Mouse (Mus musculus) lung, embryonic 14.5 days (tissue): ENCODE data around the gene Slc7a7. TPM values are rescaled to one million over a fixed set of nuclear protein-coding genes. Genes with fewer than 3 reads are reported as not detected.

ENCODE experiments used
- ATAC-seq: fragments of 200-750 bp; cut with Nextera tagmentation; 2 replicates; pipeline ENCODE4 v1.8.0; 2017; ENCODE audit warnings: mild to moderate bottlenecking, moderate TSS enrichment, moderate library complexity; ENCODE audit not compliant: insufficient read depth
- DNase-seq: peaks from one replicate; pipeline ENCODE4 v3.0.0-alpha.2; 2015
- H3K27ac ChIP-seq: fragments of 300-500 bp; sonication (generic); 2 replicates; pipeline ENCODE4 v1.5.1; 2014; ENCODE audit warnings: low read depth, mild to moderate bottlenecking, moderate library complexity
- H3K27me3 ChIP-seq: fragments of 300-500 bp; sonication (generic); 2 replicates; pipeline ENCODE4 v1.6.1; 2014; ENCODE audit warnings: low read length, control low read depth; ENCODE audit not compliant: insufficient read depth
- H3K36me3 ChIP-seq: fragments of 300-500 bp; sonication (generic); 2 replicates; pipeline ENCODE4 v1.6.1; 2014; ENCODE audit warnings: control low read depth; ENCODE audit not compliant: insufficient read depth
- H3K4me1 ChIP-seq: fragments of 300-500 bp; sonication (generic); 2 replicates; pipeline ENCODE4 v1.6.1; 2014; ENCODE audit warnings: antibody characterized with exemption, control low read depth; ENCODE audit not compliant: insufficient read depth
- H3K4me2 ChIP-seq: fragments of 300-500 bp; sonication (generic); 2 replicates; pipeline ENCODE4 v1.6.1; 2014; ENCODE audit warnings: mild to moderate bottlenecking
- H3K4me3 ChIP-seq: fragments of 300-500 bp; sonication (generic); 2 replicates; pipeline ENCODE4 v1.5.1; 2014; ENCODE audit warnings: low read depth, low read length
- H3K9ac ChIP-seq: fragments of 300-500 bp; sonication (generic); 2 replicates; pipeline ENCODE4 v1.6.1; 2014
- H3K9me3 ChIP-seq: fragments of 300-500 bp; sonication (generic); 2 replicates; pipeline ENCODE4 v1.6.1; 2016; ENCODE audit warnings: low read depth, low read length, control low read depth
- CTCF ChIP-seq: IDR thresholded peaks from 2 replicates; pipeline ENCODE4 v1.5.1; 2016; ENCODE audit warnings: antibody characterized with exemption, low read depth
- WGBS: fragments of 180-500 bp; shearing (Covaris S2); extraction: QIAGEN DNeasy Blood & Tissue Kit; methylation state at CpG from one replicate; pipeline ENCODE4 v1.1.7; 2014; 5-methylcytosine and 5-hydroxymethylcytosine counted together
- polyA plus RNA-seq: library from polyadenylated mRNA; unstranded; fragments of >200 nt; fragmentation: Nextera tagmentation; extraction: Ambion mirVana; gene quantifications from 2 replicates; pipeline ENCODE4 v1.2.1, GENCODE M21; 2014

The Slc7a7 gene
- polyA plus RNA-seq, result 7.4 and 7.6 TPM in 2 replicates

DNA sequence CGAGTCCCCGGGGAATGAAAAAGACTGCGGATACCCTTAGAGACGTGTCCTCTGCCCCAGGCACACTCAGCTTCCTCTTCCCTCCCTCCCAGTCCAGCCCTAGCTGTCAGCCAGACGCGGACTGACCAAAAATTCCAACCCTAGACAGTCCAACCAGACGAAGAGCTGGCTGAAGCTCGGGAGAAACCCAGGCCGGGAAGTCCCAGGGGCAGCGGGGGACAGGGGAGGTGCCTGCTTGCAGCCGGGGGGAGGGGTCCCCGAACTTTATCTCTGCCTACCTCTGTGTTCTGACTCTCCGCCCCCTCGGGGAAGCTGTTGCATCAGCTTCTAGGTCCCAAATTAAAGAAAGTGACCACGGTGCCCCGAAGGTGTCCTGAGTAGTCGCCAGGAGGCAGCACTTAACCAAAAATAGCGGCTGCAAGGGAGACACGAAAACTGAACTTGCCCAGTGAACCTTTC is at the start of gene Slc7a7:
Gene Slc7a7, minus strand, starts transcription at position 158 of the 459 bp plus-strand sequence.
- Histone ChIP-seq H3K4me2 (peak within 1 kb of the TSS; percentile 51), H3K9ac (no peak within 1 kb of the TSS), H3K4me3 (no peak within 1 kb of the TSS), H3K9me3 (no peaks in the 10 kb centered on the region), H3K27ac (peak within 1 kb of the TSS; percentile 12; the same call in 1 of the 2 replicates), H3K36me3 (no peaks in the 10 kb centered on the region), H3K27me3 (no peaks in the 10 kb centered on the region), H3K4me1 (peaks cover 27% of the 10 kb centered on the region)
- peak; percentile 46; the same call in 1 of the 2 replicates for TF ChIP-seq CTCF
- DNase-seq (peak; percentile 65), ATAC-seq (0 out of 2 replicates have a peak, but pooled peaks have one; percentile 29)
- 8% methylated on average over 19 of the region's 19 CpGs for WGBS

DNA sequence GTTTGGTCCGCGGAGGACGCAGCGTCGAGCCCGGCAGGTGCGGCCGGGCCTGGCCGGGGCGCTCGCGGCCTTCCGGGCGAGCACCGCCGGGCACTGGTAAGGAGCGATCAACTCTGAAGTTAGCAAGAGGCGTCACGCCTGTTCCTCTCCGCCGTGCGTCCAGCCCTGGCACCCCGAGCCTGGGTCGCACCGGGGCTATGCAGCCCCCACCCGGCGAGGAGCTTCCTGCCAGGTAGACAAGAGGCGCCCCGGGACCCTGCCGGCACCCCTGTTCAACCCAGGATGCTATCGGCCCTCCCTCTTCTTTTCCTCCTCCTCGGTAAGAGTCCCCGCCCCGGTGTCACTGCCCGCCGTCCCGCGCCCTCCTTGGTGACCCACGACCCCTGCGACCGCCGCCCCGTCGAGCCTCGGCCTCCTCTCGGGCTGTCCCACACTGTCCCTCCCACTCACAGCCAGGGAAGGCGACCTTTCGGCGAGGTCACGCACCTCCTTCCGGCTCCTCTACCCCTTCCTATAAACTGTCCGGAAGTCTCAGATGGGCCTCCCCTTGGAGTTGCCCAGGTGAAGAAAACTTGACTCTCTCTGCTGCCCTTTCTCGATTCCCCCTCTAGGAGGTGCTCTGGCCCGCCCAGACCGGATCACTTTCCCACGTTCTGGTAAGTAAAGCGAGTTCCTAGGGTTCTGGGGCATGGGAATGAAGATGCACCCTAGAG is 46.9 kb upstream of the Slc7a7 start:
- Histone ChIP-seq H3K9me3 (no peaks in the 10 kb centered on the region), H3K9ac (peak overlapping the region; percentile 81), H3K27me3 (no peaks in the 10 kb centered on the region), H3K4me2 (peak overlapping the region; percentile 86), H3K4me3 (peak overlapping the region; percentile 85), H3K36me3 (peaks cover 30% of the 10 kb centered on the region), H3K4me1 (peaks cover 4% of the 10 kb centered on the region; the same call in 1 of the 2 replicates), H3K27ac (peak overlapping the region; percentile 79)
- peak; percentile 84 for DNase-seq
- peak; percentile 83 for ATAC-seq
- TF ChIP-seq CTCF, result peak; percentile 67
- WGBS, result 2% methylated on average over 45 of the region's 57 CpGs

DNA sequence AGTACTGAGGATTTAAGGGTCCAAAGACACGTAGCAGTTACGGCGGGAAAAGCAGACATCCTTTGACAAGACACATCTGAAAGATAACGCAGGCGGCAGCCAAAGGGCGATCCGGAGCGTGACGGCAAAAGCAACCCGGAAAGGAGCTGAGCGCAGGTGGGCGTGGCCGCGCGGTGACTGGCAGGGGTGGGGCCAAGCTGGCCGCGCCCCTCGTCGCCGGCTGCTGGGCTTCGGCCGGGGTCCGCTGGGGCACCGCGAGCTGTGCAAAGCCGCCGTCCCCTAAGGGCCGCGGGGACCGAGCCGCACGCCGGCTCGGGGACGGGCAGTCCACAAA is 46.3 kb upstream of the Slc7a7 start, which contains the start of gene Lrp10:
Gene Lrp10, plus strand, starts transcription at position 179 of the 334 bp plus-strand sequence.
- Histone ChIP-seq H3K4me2 (peak within 1 kb of the TSS; percentile 86), H3K4me3 (peak within 1 kb of the TSS; percentile 85), H3K36me3 (peaks cover 25% of the 10 kb centered on the region), H3K4me1 (peaks cover 4% of the 10 kb centered on the region; the same call in 1 of the 2 replicates), H3K9me3 (no peaks in the 10 kb centered on the region), H3K9ac (peak within 1 kb of the TSS; percentile 81), H3K27me3 (no peaks in the 10 kb centered on the region), H3K27ac (peak within 1 kb of the TSS; percentile 79)
- no peak for TF ChIP-seq CTCF
- ATAC-seq, result peak; percentile 92
- peak; percentile 93 for DNase-seq
- WGBS, result under 1% methylated on average over 32 of the region's 35 CpGs

DNA sequence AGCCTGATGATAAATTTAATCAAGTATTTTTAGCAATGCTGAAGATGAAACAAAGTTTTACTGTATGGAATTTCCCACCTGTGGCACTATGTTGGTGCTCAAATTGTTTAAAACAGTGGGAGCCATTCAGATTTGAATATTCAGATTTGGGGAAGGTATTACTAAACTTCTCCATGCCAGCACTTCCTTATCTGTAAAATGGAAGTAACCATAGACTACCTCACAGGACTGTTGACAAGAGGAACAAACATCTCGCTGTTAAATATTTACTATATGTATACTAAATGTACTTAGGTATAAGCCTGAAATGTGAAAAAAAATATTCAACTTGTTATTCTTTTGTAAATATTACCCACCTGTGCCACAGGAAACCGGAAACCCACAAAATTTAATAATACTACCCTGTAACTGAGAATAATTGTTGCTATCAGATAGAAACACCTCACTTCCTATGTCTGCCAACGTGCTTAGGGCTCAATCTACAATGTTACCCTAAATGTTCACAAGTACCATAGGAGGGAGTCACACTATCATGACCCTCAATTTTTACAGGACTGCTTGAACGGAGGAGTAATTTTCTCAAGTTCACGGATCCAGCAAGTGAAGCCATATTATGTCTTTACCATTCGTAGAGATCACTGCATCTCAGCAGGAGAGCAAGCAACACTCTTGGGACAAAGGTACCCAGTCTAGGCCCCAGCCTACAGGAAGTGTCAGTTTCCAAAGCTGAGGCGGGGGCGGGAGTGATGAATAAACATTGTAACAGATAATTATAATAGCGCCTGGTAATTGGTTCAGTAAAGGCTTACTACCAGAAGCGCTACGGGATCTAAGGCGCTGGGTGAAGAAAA is 45.8 kb upstream of the Slc7a7 start:
- H3K9ac ChIP-seq, result peak overlapping the region; percentile 81
- no peaks in the 10 kb centered on the region for H3K27me3 ChIP-seq
- H3K9me3 ChIP-seq, result no peaks in the 10 kb centered on the region
- DNase-seq (no peak), ATAC-seq (peak; percentile 32)
- peak overlapping the region; percentile 86 for H3K4me2 ChIP-seq
- H3K27ac ChIP-seq, result peak overlapping the region; percentile 79
- whole genome bisulfite sequencing, result 11% methylated on average over 12 of the region's 12 CpGs
- peaks cover 19% of the 10 kb centered on the region for H3K36me3 ChIP-seq
- peak overlapping the region; percentile 85 for H3K4me3 ChIP-seq
- H3K4me1 ChIP-seq, result peaks cover 4% of the 10 kb centered on the region; the same call in 1 of the 2 replicates
- no peak for TF ChIP-seq CTCF

DNA sequence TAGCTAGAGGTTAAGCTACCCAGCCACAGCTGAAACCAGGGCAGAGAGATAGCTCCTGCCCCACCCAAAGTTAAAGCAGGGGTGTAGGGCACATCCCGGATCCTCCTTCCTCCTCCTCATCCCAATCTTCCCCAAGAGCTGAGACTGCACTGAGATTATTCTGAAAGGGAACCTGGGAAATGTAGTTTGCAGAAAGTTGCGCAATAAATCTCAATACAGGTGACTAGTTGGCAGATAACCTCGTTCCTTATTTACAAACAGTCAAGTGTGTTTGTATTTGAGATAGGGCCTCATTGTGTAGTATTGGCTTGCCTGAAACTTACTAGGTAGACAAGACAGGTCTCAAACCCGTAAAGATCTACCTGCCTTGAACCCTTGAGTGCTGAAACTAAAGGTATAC is 44.6 kb upstream of the Slc7a7 start:
- no peak overlapping the region for H3K9ac ChIP-seq
- no peak for TF ChIP-seq CTCF
- H3K36me3 ChIP-seq, result peaks cover 8% of the 10 kb centered on the region; the same call in 1 of the 2 replicates
- DNase-seq (no peak), ATAC-seq (no peak)
- no peaks in the 10 kb centered on the region for H3K27me3 ChIP-seq
- H3K4me2 ChIP-seq, result no peak overlapping the region
- H3K4me1 ChIP-seq, result peaks cover 4% of the 10 kb centered on the region; the same call in 1 of the 2 replicates
- H3K4me3 ChIP-seq, result no peak overlapping the region
- 69% methylated on average over 4 of the region's 4 CpGs for WGBS
- no peaks in the 10 kb centered on the region for H3K9me3 ChIP-seq
- no peak overlapping the region for H3K27ac ChIP-seq

DNA sequence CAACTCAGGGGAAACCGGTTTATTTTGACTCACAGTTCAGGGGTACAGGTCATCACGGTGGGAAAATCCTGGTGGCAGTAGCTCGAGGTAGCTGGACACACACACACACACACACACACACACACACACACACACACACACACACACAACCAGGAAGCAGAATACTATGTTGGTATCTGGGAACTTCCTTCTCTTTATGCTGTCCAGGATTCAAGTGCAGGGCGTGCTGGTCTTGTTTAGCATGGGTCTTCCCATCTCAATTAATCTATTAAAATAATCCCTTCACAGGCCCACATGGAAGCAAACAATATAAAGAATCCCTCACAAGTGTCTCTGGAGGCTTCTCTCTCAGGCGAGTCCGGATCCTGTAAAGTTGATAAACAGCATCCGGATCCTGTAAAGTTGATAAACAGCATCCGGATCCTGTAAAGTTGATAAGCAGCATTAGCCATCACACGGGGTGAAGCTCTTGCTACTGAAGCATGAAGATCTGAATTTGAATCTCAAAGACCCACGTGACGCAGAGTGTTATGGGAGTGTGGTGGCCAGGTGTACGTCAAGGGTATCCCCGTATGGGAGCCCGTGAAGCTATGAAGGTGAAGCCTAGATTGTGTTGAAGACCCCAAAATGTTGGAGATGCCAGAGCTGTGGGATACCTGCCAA is 40.5 kb upstream of the Slc7a7 start:
- Histone ChIP-seq H3K36me3 (no peaks in the 10 kb centered on the region), H3K9me3 (no peaks in the 10 kb centered on the region), H3K4me2 (no peak overlapping the region), H3K4me3 (no peak overlapping the region), H3K4me1 (no peaks in the 10 kb centered on the region), H3K27me3 (no peaks in the 10 kb centered on the region), H3K9ac (no peak overlapping the region), H3K27ac (no peak overlapping the region)
- TF ChIP-seq CTCF, result no peak
- ATAC-seq (no peak), DNase-seq (no peak)
- 77% methylated on average over 14 of the region's 14 CpGs for WGBS
